Mouse (Mus musculus) C2C12 (cell line): ENCODE measurements around the gene Tfb1m.

Experiments
- CEBPB ChIP-seq: IDR thresholded peaks from one replicate; pipeline ENCODE4 v1.6.1; 2011; ENCODE audit warnings: low read depth, mild to moderate bottlenecking, control low read depth, moderate library complexity
- CTCF ChIP-seq: IDR thresholded peaks from one replicate; pipeline ENCODE4 v1.5.1; 2011; ENCODE audit not compliant: control insufficient read depth, insufficient read depth, insufficient read length
- FOSL1 ChIP-seq: IDR thresholded peaks from one replicate; pipeline ENCODE4 v1.8.0; 2011; ENCODE audit warnings: mild to moderate bottlenecking, low read length; ENCODE audit not compliant: poor library complexity, insufficient read depth, severe bottlenecking
- MAX ChIP-seq: IDR thresholded peaks from one replicate; pipeline ENCODE4 v1.6.1; 2011; ENCODE audit warnings: mild to moderate bottlenecking, control low read depth
- MYOD1 ChIP-seq: IDR thresholded peaks from one replicate; pipeline ENCODE4 v1.6.1; 2011; ENCODE audit warnings: low read depth; ENCODE audit not compliant: control insufficient read depth, insufficient read length
- MYOG ChIP-seq: IDR thresholded peaks from one replicate; pipeline ENCODE4 v1.6.1; 2011; ENCODE audit not compliant: control insufficient read depth, insufficient read length; ENCODE audit errors: extremely low read depth
- USF1 ChIP-seq: IDR thresholded peaks from one replicate; pipeline ENCODE4 v1.6.1; 2011; ENCODE audit warnings: low read depth, mild to moderate bottlenecking, control low read depth, moderate library complexity

GRCm38 (mm10) chr17:3520344-3520743 is 37.2 kb downstream of the Tfb1m start:
- TF ChIP-seq CTCF (no peak), CEBPB (no peak), MYOD1 (no peak), USF1 (no peak), MAX (no peak), MYOG (no peak), FOSL1 (no peak)
